Mouse (Mus musculus): ENCODE data around the gene Slc4a4. TPM values are rescaled to one million over a fixed set of nuclear protein-coding genes. Genes with fewer than 3 reads are reported as not detected.

The Slc4a4 gene
- polyA plus RNA-seq, 1 experiment, result 8.3 TPM

GRCm38 (mm10) chr5:89223744-89224368 is 337.2 kb downstream of the Slc4a4 start:
- Histone ChIP-seq H3K27ac (ENCODE audit: insufficient read depth, low read length) (no peak overlapping the region), H3K4me1 (ENCODE audit: control insufficient read depth, insufficient read depth, low read length) (no peaks in the 10 kb centered on the region), H3K9ac (ENCODE audit: low read depth, poor library complexity, severe bottlenecking) (no peak overlapping the region), H3K27me3 (ENCODE audit: control insufficient read depth, insufficient read depth, low read length, poor library complexity, severe bottlenecking) (no peaks in the 10 kb centered on the region), H3K9me3 (replicated peaks; ENCODE audit: control insufficient read depth, insufficient read depth, low read length, poor library complexity, severe bottlenecking) (no peaks in the 10 kb centered on the region), H3K36me3 (ENCODE audit: control insufficient read depth, insufficient read depth, low read length, poor library complexity, severe bottlenecking) (no peaks in the 10 kb centered on the region), H3K4me3 (ENCODE audit: low read depth, low read length) (no peak overlapping the region)
- TF ChIP-seq CTCF (IDR thresholded peaks at IDR 0.05; ENCODE audit: low read depth, low read length) (no peak), EP300 (IDR thresholded peaks at IDR 0.05; ENCODE audit: insufficient read depth, low read depth, low read length) (no peak), POLR2A (IDR thresholded peaks at IDR 0.05; ENCODE audit: insufficient read depth, low read length) (no peak)

- Histone ChIP-seq H3K9me3 (replicated peaks; ENCODE audit: control insufficient read depth, insufficient read depth, low read length, poor library complexity, severe bottlenecking) (no peaks in the 10 kb centered on the region), H3K36me3 (ENCODE audit: control insufficient read depth, insufficient read depth, low read length, poor library complexity, severe bottlenecking) (no peaks in the 10 kb centered on the region), H3K27me3 (ENCODE audit: control insufficient read depth, insufficient read depth, low read length, poor library complexity, severe bottlenecking) (no peaks in the 10 kb centered on the region), H3K4me1 (ENCODE audit: control insufficient read depth, insufficient read depth, low read length) (no peaks in the 10 kb centered on the region), H3K9ac (ENCODE audit: low read depth, poor library complexity, severe bottlenecking) (no peak overlapping the region), H3K4me3 (ENCODE audit: low read depth, low read length) (no peak overlapping the region), H3K27ac (ENCODE audit: insufficient read depth, low read length) (no peak overlapping the region)
- no peak for TF ChIP-seq EP300 (IDR thresholded peaks at IDR 0.05; ENCODE audit: insufficient read depth, low read depth, low read length)
- no peak for TF ChIP-seq POLR2A (IDR thresholded peaks at IDR 0.05; ENCODE audit: insufficient read depth, low read length)
- no peak for TF ChIP-seq CTCF (IDR thresholded peaks at IDR 0.05; ENCODE audit: low read depth, low read length)
Observed at GRCm38 (mm10) chr5:89227948-89228347, 341.3 kb downstream of the Slc4a4 start.

GRCm38 (mm10) chr5:89229606-89230005 is 343.0 kb downstream of the Slc4a4 start:
- Histone ChIP-seq H3K9me3 (replicated peaks; ENCODE audit: control insufficient read depth, insufficient read depth, low read length, poor library complexity, severe bottlenecking) (no peaks in the 10 kb centered on the region), H3K9ac (ENCODE audit: low read depth, poor library complexity, severe bottlenecking) (no peak overlapping the region), H3K27ac (ENCODE audit: insufficient read depth, low read length) (no peak overlapping the region), H3K27me3 (ENCODE audit: control insufficient read depth, insufficient read depth, low read length, poor library complexity, severe bottlenecking) (no peaks in the 10 kb centered on the region), H3K4me1 (ENCODE audit: control insufficient read depth, insufficient read depth, low read length) (no peaks in the 10 kb centered on the region), H3K36me3 (ENCODE audit: control insufficient read depth, insufficient read depth, low read length, poor library complexity, severe bottlenecking) (no peaks in the 10 kb centered on the region), H3K4me3 (ENCODE audit: low read depth, low read length) (no peak overlapping the region)
- TF ChIP-seq CTCF (IDR thresholded peaks at IDR 0.05; ENCODE audit: low read depth, low read length), result no peak
- no peak for TF ChIP-seq POLR2A (IDR thresholded peaks at IDR 0.05; ENCODE audit: insufficient read depth, low read length)
- TF ChIP-seq EP300 (IDR thresholded peaks at IDR 0.05; ENCODE audit: insufficient read depth, low read depth, low read length), result no peak

DNA sequence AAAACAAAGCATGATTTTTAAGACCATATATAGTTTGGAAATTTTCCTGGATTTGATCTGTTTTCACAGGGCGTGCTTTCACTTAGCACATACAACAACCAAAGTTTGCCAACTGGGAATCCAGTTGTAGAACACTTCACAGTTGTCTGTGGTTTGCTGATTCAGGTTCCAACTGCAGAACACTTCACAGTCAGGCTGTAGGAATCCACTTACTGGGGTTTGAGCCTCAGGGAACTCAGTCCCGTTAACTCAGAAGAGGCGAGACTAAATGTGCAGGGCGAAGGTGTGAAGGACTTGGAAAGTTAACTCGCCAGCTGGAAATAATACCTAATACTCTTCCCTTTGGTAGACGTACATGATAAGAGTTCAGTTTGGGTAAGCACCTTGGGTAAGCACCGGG is 345.7 kb downstream of the Slc4a4 start:
- H3K4me3 ChIP-seq (ENCODE audit: low read depth, low read length), result no peak overlapping the region
- no peak overlapping the region for H3K27ac ChIP-seq (ENCODE audit: insufficient read depth, low read length)
- H3K4me1 ChIP-seq (ENCODE audit: control insufficient read depth, insufficient read depth, low read length), result no peaks in the 10 kb centered on the region
- H3K36me3 ChIP-seq (ENCODE audit: control insufficient read depth, insufficient read depth, low read length, poor library complexity, severe bottlenecking), result no peaks in the 10 kb centered on the region
- no peak overlapping the region for H3K9ac ChIP-seq (ENCODE audit: low read depth, poor library complexity, severe bottlenecking)
- TF ChIP-seq POLR2A (IDR thresholded peaks at IDR 0.05; ENCODE audit: insufficient read depth, low read length), result no peak
- TF ChIP-seq CTCF (IDR thresholded peaks at IDR 0.05; ENCODE audit: low read depth, low read length), result no peak
- no peak for TF ChIP-seq EP300 (IDR thresholded peaks at IDR 0.05; ENCODE audit: insufficient read depth, low read depth, low read length)
- H3K27me3 ChIP-seq (ENCODE audit: control insufficient read depth, insufficient read depth, low read length, poor library complexity, severe bottlenecking), result no peaks in the 10 kb centered on the region
- H3K9me3 ChIP-seq (replicated peaks; ENCODE audit: control insufficient read depth, insufficient read depth, low read length, poor library complexity, severe bottlenecking), result no peaks in the 10 kb centered on the region

GRCm38 (mm10) chr5:89251806-89252205 is 365.2 kb downstream of the Slc4a4 start:
- H3K27me3 ChIP-seq (ENCODE audit: control insufficient read depth, insufficient read depth, low read length, poor library complexity, severe bottlenecking), result no peaks in the 10 kb centered on the region
- H3K27ac ChIP-seq (ENCODE audit: insufficient read depth, low read length), result no peak overlapping the region
- no peaks in the 10 kb centered on the region for H3K4me1 ChIP-seq (ENCODE audit: control insufficient read depth, insufficient read depth, low read length)
- no peaks in the 10 kb centered on the region for H3K9me3 ChIP-seq (replicated peaks; ENCODE audit: control insufficient read depth, insufficient read depth, low read length, poor library complexity, severe bottlenecking)
- H3K9ac ChIP-seq (ENCODE audit: low read depth, poor library complexity, severe bottlenecking), result no peak overlapping the region
- no peak overlapping the region for H3K4me3 ChIP-seq (ENCODE audit: low read depth, low read length)
- TF ChIP-seq EP300 (IDR thresholded peaks at IDR 0.05; ENCODE audit: insufficient read depth, low read depth, low read length), result no peak
- no peaks in the 10 kb centered on the region for H3K36me3 ChIP-seq (ENCODE audit: control insufficient read depth, insufficient read depth, low read length, poor library complexity, severe bottlenecking)

DNA sequence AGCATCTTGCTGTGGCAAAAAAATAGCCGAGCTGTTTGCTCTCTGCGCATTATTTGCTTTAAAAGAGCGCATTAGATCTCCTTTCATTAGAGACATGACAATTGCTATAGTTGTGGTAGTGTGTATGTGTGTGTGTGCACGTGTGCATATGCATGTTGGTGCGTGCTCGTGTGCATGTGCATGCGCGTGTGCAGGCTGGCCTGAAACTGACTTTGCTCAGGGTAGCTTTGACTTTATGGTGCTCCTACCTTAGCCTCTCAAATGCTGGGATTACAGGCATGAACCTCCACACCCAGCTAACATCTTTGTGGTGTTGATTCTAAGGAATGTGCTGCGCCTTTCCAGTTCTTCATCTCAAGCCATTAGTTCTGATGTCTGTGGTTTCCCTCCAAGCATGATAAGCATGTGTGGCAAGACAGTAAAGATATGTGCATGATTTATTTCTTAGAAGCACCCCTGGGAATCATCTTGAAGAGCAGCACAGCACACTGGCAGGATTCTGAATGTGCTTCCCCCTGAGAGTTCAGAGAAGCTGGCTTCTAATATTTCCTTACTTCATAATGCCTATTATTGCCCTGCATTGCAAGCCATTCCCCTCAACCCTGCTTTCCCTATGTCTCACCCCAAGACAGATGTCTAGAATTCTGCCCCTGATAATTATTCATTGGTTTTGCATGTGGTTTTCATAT is 373.3 kb downstream of the Slc4a4 start:
- TF ChIP-seq CTCF (IDR thresholded peaks at IDR 0.05; ENCODE audit: low read depth, low read length), result no peak
- no peak for TF ChIP-seq POLR2A (IDR thresholded peaks at IDR 0.05; ENCODE audit: insufficient read depth, low read length)
- no peak for TF ChIP-seq EP300 (IDR thresholded peaks at IDR 0.05; ENCODE audit: insufficient read depth, low read depth, low read length)
- H3K4me3 ChIP-seq (ENCODE audit: low read depth, low read length), result no peak overlapping the region
- no peaks in the 10 kb centered on the region for H3K9me3 ChIP-seq (replicated peaks; ENCODE audit: control insufficient read depth, insufficient read depth, low read length, poor library complexity, severe bottlenecking)
- H3K9ac ChIP-seq (ENCODE audit: low read depth, poor library complexity, severe bottlenecking), result no peak overlapping the region
- no peak overlapping the region for H3K27ac ChIP-seq (ENCODE audit: insufficient read depth, low read length)
- H3K4me1 ChIP-seq (ENCODE audit: control insufficient read depth, insufficient read depth, low read length), result no peaks in the 10 kb centered on the region
- no peaks in the 10 kb centered on the region for H3K27me3 ChIP-seq (ENCODE audit: control insufficient read depth, insufficient read depth, low read length, poor library complexity, severe bottlenecking)
- no peaks in the 10 kb centered on the region for H3K36me3 ChIP-seq (ENCODE audit: control insufficient read depth, insufficient read depth, low read length, poor library complexity, severe bottlenecking)
